Mouse (Mus musculus): Measurements from ENCODE around the gene Olfr998.
"Not testable (repeated sequence)": the region's sequence is repeated elsewhere in the genome, so short reads cannot be mapped to it uniquely, and the experiment has no call there.

The Olfr998 gene

DNA sequence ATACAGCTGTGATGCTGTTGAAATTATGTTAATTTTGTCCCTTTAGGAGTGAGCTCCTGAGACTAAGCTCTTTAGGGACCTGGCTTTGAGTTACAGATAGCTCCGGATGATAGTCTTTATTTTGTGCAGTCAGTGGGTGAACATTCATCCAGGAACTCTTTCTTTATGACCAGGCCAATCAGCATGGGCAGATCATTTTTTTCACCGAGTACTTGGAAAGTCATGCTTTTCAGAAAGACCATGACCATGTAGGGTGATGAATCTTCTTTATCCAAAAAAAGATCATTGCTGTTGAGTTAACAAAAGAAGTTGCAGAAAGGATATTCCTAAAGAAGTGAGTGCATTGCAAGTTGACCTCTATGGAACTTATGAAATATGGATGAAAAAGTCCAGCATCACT, at the start of gene Olfr998:
Gene Olfr998 (plus strand): TSS at position 301 of the 400 bp plus-strand sequence.
- DNase-seq, result not testable (repeated sequence)

- no peak for DNase-seq
These were observed 33.9 kb upstream of the Olfr998 start for GRCm38 (mm10) chr2:85554806-85555205.

- DNase-seq, result no peak
These were observed 28.5 kb upstream of the Olfr998 start for GRCm38 (mm10) chr2:85560226-85560625.

- peak; percentile 34 for DNase-seq
These were observed 27.6 kb upstream of the Olfr998 start for GRCm38 (mm10) chr2:85561187-85561586.

- no peak for DNase-seq
These were observed 9.8 kb upstream of the Olfr998 start, which contains the start of gene Olfr996 for GRCm38 (mm10) chr2:85578915-85579314. Gene Olfr996, plus strand, starts transcription at chr2:85579215.

DNA sequence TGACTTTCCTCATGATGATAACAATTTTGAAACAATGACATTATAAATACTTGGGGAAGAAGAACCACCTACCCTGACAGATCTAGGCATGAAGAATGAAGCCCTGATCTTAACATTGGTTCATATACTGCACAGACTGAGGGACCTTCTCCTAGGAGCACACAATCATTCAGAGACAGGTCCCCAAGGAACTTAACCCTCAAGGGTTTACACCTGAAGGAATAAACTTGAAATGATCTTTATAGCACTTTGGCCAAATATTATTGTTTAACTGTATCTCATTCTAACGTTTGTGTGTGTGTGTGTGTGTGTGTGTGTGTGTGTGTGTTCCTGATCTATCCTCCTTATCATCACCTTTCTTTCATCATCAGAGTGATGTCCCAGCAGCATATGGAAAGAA, 23.1 kb downstream of the Olfr998 start, which contains the start of gene Olfr1000:
Gene Olfr1000 (minus strand): TSS at position 101 of the 400 bp plus-strand sequence.
- no peak for DNase-seq

Measured in kidney, postnatal 14 days (tissue).